In the genomic region with DNA sequence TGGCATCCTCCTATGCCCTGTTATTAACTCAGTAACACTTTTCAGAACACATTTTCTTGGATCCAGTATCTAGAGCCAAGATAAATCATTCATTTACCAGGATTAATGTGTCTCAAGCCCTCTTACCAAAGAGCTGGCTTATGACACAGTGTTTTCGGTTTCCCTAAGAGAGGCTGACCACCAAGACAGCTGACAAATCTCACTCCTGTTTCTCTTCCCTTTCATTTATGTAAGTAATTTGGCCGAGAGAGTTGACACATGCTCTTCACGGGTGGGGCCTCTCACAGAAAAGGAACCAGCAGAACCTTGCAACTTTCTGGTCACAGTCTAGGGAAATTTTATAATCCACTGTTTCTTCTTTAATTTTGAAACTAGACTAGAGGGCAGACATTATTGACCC, we compare ENCODE assay signal across 18 mouse cellular contexts. TPM values are rescaled to one million over a fixed set of nuclear protein-coding genes. Genes with fewer than 3 reads are reported as not detected.
DNase-seq lines count a peak whose midpoint lies in the region; ATAC-seq and TF ChIP-seq lines count a peak whose summit lies in the region.
"Had no signal": no experiment of that assay in that cellular context is flagged by ENCODE, and none has a peak within 500 bp of the region (broad histone marks: within the 10 kb centered on the region; RNA-seq: fewer than 3 reads in every experiment).

No protein-coding gene starts in this region.

- no peaks in the 10 kb centered on the region for H3K9me3 ChIP-seq in liver, embryonic 15.5 days (replicated peaks)
- H3K9me3 ChIP-seq in liver, embryonic 12.5 days (replicated peaks) = no peaks in the 10 kb centered on the region
- no peaks in the 10 kb centered on the region for H3K9me3 ChIP-seq in forebrain, embryonic 12.5 days
- H3K9me3 ChIP-seq: heart, embryonic 13.5 days; liver, embryonic 13.5 days; neural tube, embryonic 12.5 days had no signal

- 30% methylated on average over 3 of the region's 3 CpGs for WGBS in liver, embryonic 15.5 days (ENCODE audit: insufficient replicate concordance)
- WGBS in liver, embryonic 12.5 days (ENCODE audit: insufficient replicate concordance) = 47% methylated on average over 3 of the region's 3 CpGs
- 87% methylated on average over 3 of the region's 3 CpGs for WGBS in forebrain, embryonic 12.5 days

- no peak for ATAC-seq in liver, embryonic 15.5 days (ENCODE audit: insufficient read depth)
- ATAC-seq in liver, embryonic 12.5 days = no peak
- ATAC-seq in monocyte, adult 5-6 weeks (replicated peaks; ENCODE audit: insufficient number of reproducible peaks, low FRiP score, low TSS enrichment, poor library complexity, severe bottlenecking) = peak; percentile 82
- ATAC-seq in forebrain, embryonic 12.5 days (ENCODE audit: low FRiP score) = no peak
- ATAC-seq: hindbrain, embryonic 16.5 days had no signal

- no peaks in the 10 kb centered on the region for H3K36me3 ChIP-seq in liver, embryonic 15.5 days (replicated peaks)
- H3K36me3 ChIP-seq in liver, embryonic 12.5 days = no peaks in the 10 kb centered on the region
- H3K36me3 ChIP-seq in forebrain, embryonic 12.5 days (replicated peaks) = no peaks in the 10 kb centered on the region
- H3K36me3 ChIP-seq: heart, embryonic 13.5 days; liver, embryonic 13.5 days; neural tube, embryonic 12.5 days had no signal

- no peak overlapping the region for H3K4me3 ChIP-seq in liver, embryonic 15.5 days (replicated peaks)
- H3K4me3 ChIP-seq in liver, embryonic 12.5 days = no peak overlapping the region
- H3K4me3 ChIP-seq in bone marrow macrophage, adult 2 months (ENCODE audit: insufficient read depth, low read length) = peak overlapping the region; percentile 1; the same call in 1 of the 2 replicates
- H3K4me3 ChIP-seq in forebrain, embryonic 12.5 days (replicated peaks) = no peak overlapping the region
- H3K4me3 ChIP-seq: heart, embryonic 13.5 days; liver, embryonic 13.5 days; neural tube, embryonic 12.5 days had no signal

- 0 out of 2 replicates have a peak overlapping the region, but pooled peaks have one; percentile 45 for H3K27ac ChIP-seq in liver, embryonic 15.5 days (replicated peaks)
- no peak overlapping the region for H3K27ac ChIP-seq in liver, embryonic 12.5 days
- H3K27ac ChIP-seq in bone marrow macrophage, adult 2 months (ENCODE audit: insufficient read depth, low read depth, low read length) = peak overlapping the region; percentile 86
- H3K27ac ChIP-seq in forebrain, embryonic 12.5 days = no peak overlapping the region
- H3K27ac ChIP-seq: heart, embryonic 13.5 days; liver, embryonic 13.5 days; neural tube, embryonic 12.5 days had no signal

- TF ChIP-seq POLR2A in bone marrow macrophage, adult 2 months (IDR thresholded peaks at IDR 0.05; ENCODE audit: borderline replicate concordance, low read depth, low read length) = no peak

- H3K9ac ChIP-seq in liver, embryonic 15.5 days = no peak overlapping the region
- H3K9ac ChIP-seq in liver, embryonic 12.5 days = no peak overlapping the region
- no peak overlapping the region for H3K9ac ChIP-seq in forebrain, embryonic 12.5 days
- H3K9ac ChIP-seq: heart, embryonic 13.5 days; liver, embryonic 13.5 days; neural tube, embryonic 12.5 days had no signal

- no peaks in the 10 kb centered on the region for H3K27me3 ChIP-seq in liver, embryonic 15.5 days
- no peaks in the 10 kb centered on the region for H3K27me3 ChIP-seq in liver, embryonic 12.5 days (replicated peaks)
- no peaks in the 10 kb centered on the region for H3K27me3 ChIP-seq in forebrain, embryonic 12.5 days
- H3K27me3 ChIP-seq: heart, embryonic 13.5 days; liver, embryonic 13.5 days; neural tube, embryonic 12.5 days had no signal

- DNase-seq in heart, adult 8-10 months (ENCODE audit: low spot score) = peak; percentile 44
- no peak for DNase-seq in heart, postnatal 4 days
- no peak for DNase-seq in cerebellum, postnatal 36 days
- DNase-seq: cerebellum, postnatal 10 days; liver, embryonic 13.5 days; thymus, postnatal 25 days had no signal

- H3K4me2 ChIP-seq in liver, embryonic 15.5 days = no peak overlapping the region
- no peak overlapping the region for H3K4me2 ChIP-seq in liver, embryonic 12.5 days
- H3K4me2 ChIP-seq in forebrain, embryonic 12.5 days = no peak overlapping the region
- H3K4me2 ChIP-seq: heart, embryonic 13.5 days; liver, embryonic 13.5 days; midbrain, embryonic 11.5 days; neural tube, embryonic 12.5 days had no signal

- H3K4me1 ChIP-seq in liver, embryonic 15.5 days (replicated peaks) = no peaks in the 10 kb centered on the region
- no peaks in the 10 kb centered on the region for H3K4me1 ChIP-seq in liver, embryonic 12.5 days
- peaks cover 6% of the 10 kb centered on the region for H3K4me1 ChIP-seq in bone marrow macrophage, adult 2 months (ENCODE audit: control insufficient read depth, insufficient read depth, low read length)
- peaks cover 13% of the 10 kb centered on the region for H3K4me1 ChIP-seq in forebrain, embryonic 12.5 days
- H3K4me1 ChIP-seq: heart, embryonic 13.5 days; liver, embryonic 13.5 days; neural tube, embryonic 12.5 days had no signal

- TF ChIP-seq CTCF in bone marrow macrophage, adult 2 months (IDR thresholded peaks at IDR 0.05; ENCODE audit: low read depth, low read length) = no peak

RNA-seq across cellular contexts. Expression of a gene that starts 49.1 kb away (rescaled TPM):
- not detected for total RNA-seq in heart, adult 8-10 months (2022)
- total RNA-seq in heart, postnatal 4 days (2021) = not detected
- not detected in 2 replicates for polyA plus RNA-seq in liver, embryonic 15.5 days (2015; fragmentation: Nextera tagmentation; extraction: Ambion mirVana)
- not detected in 2 replicates for polyA plus RNA-seq in liver, embryonic 12.5 days (2016; fragmentation: Nextera tagmentation; extraction: Ambion mirVana)
- not detected in 2 replicates for polyA plus RNA-seq in bone marrow macrophage, adult 2 months (2012; ENCODE audit: insufficient read depth, insufficient read length, missing spikeins)
- 0.86 to 1.5 TPM in 2 of 3 replicates, not detected in the other for total RNA-seq in monocyte, adult 5-6 weeks (2017)
- polyA plus RNA-seq in forebrain, embryonic 12.5 days (2016; fragmentation: Nextera tagmentation; extraction: Ambion mirVana) = 0.23 TPM in 1 of 2 replicates, not detected in the other
- total RNA-seq: adrenal gland, adult 18-20 months; layer of hippocampus, adult 18-20 months had no signal
- polyA plus RNA-seq: embryonic facial prominence, embryonic 11.5 days; heart, embryonic 13.5 days; hindbrain, embryonic 16.5 days; liver, embryonic 13.5 days; midbrain, embryonic 11.5 days; neural tube, embryonic 12.5 days had no signal

Comparison
In these comparisons a context has a peak if more than half of its experiments do, and no peak if none do; other contexts are left out.
1. H3K27ac ChIP-seq: peak in liver, embryonic 15.5 days (single experiment) and bone marrow macrophage, adult 2 months (single experiment); none in liver, embryonic 12.5 days (single experiment) and forebrain, embryonic 12.5 days (single experiment).